Mouse (Mus musculus) gastrocnemius, postnatal 36 days (tissue): ENCODE measurements around the gene Lrmda. TPM values are rescaled to one million over a fixed set of nuclear protein-coding genes. Genes with fewer than 3 reads are reported as not detected.

ENCODE experiments used
- DNase-seq, 2 experiments: peaks; one replicate each; pipeline ENCODE4 v3.0.0; 2022
- intact Hi-C: fragments of 180-260 bp; cut with DNase I; formaldehyde crosslinking; loops from one replicate; pipeline ENCODE4 v1.15.1; 2025
- total RNA-seq, 2 experiments: library from RNA; stranded (reverse); gene quantifications; 2 replicates each; pipeline ENCODE4 v1.2.3; 2021

Lrmda gene
- total RNA-seq, 2 experiments from 2014 or later = 1.7 to 2.8 TPM

DNA sequence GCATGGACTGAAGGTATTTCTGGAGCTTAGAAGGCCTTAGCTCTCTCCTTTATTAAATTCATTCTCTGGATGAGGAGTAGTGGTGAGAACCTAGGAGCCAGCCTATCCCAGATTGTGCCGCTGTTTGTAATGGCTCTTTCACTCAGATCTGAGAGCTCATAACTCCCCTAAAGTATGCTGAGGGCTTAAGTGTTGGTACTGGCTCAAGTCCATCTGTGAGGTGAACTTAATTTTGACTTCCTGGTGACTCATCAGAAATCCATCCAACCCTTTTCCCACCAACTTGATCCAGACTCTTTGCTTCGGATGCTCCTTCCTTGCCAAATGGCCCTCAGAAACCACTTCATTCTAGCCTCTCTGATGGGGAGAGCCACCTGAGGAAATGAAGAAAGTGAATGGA lies 910.1 kb downstream of the Lrmda start:
- intact Hi-C loops = no loop called here
- no peak for DNase-seq

- DNase-seq = no peak
- intact Hi-C loops = no loop called here
Measured at GRCm38 (mm10) chr14:22930488-22931046, 911.1 kb downstream of the Lrmda start.

- DNase-seq = no peak
- intact Hi-C loops = no loop called here
Measured at GRCm38 (mm10) chr14:22931114-22931822, 911.8 kb downstream of the Lrmda start.

- intact Hi-C loops = no loop called here
- DNase-seq = no peak
Measured at GRCm38 (mm10) chr14:22936701-22937100, 917.2 kb downstream of the Lrmda start.

DNA sequence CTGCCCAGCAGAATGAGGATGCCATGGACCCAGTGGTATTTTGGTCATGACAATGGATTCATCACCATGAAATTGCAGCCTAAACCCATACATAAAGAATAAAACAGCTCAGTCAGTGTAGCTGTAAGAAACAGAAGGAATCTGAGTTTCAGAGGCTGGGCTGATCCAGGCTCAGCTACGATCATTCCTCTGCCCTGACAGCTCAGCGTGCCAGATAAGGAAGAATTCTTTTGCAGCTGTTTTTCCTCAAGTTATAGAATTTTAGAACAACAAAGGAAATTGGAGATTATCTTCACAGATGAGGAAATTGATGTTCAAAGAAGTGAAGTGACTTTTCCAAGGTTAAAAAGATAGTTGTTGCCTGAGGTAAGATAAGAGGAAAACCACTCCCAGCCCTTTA lies 921.1 kb downstream of the Lrmda start:
- DNase-seq = no peak
- intact Hi-C loops = no loop called here

- DNase-seq = no peak
- intact Hi-C loops = no loop called here
Measured at GRCm38 (mm10) chr14:22942569-22942968, 923.1 kb downstream of the Lrmda start.

- DNase-seq = no peak
- intact Hi-C loops = no loop called here
Measured at GRCm38 (mm10) chr14:22949466-22949865, 930.0 kb downstream of the Lrmda start.

- intact Hi-C loops = no loop called here
- no peak for DNase-seq
Measured at GRCm38 (mm10) chr14:22952981-22953380, 933.5 kb downstream of the Lrmda start.

- intact Hi-C loops = no loop called here
- DNase-seq = no peak
Measured at GRCm38 (mm10) chr14:22960166-22960565, 940.7 kb downstream of the Lrmda start.

GRCm38 (mm10) chr14:22964796-22965660 lies 945.5 kb downstream of the Lrmda start:
- no peak for DNase-seq
- intact Hi-C loops = no loop called here

DNA sequence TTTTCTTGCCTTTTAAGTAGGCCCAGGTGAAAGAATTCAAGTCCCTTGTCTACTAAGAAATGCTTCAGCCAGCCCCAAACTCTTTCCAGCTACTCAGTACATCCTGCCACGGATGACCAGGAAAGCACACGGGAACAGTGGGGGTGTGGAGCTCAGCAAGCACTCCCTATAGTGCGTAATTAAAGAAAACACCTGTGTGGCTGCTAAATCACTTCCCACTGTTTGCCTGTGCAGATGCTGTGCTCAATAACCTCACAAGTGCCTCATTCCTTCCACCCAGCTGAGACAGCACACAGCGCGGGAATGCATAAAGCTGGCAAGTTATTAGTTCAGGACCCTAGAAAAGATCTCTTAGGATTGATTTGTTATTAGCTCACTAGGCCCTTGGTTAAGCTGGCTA lies 949.2 kb downstream of the Lrmda start:
- intact Hi-C loops = no loop called here
- DNase-seq = no peak

- DNase-seq = peak in 1 of 2 experiments; percentile 53
- intact Hi-C loops = no loop called here
Measured at GRCm38 (mm10) chr14:22986736-22987135, 967.2 kb downstream of the Lrmda start.

- intact Hi-C loops = no loop called here
- DNase-seq = no peak
Measured at GRCm38 (mm10) chr14:22988090-22988669, 968.7 kb downstream of the Lrmda start.

DNA sequence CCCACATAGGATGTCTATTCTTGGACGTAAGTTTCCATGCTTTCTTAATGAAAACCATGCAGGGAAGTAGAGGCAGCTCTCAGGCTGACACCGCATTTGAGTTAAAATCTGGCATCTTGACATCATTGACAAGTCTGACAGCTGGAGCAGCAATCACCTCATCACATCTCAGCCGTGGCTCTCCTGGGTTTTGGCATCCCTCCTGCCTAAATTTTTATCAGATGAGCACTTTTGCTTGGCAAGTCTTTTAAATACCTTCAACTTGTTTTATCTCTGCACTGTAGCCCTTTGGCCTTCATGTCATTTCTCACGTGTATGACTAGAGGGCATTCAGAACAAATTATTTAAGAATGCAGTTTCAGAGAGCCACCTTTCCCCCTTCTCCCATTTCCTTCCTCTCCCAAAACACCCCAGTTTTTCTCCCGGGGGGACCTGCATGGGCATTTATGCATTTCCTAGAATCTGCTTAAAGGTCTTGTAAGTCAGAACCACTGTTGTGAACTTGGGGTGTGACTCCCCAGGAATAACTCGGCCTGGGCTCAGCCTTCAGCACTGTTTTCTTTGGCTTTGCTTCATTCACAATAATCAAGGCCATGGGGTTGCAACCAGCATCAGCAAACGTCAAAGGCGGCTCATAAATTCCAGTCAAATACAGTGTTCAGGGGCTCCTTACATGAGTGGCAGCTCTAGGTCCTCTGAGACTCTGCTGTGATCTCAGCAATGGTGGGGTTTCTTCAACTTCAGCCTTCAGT lies 975.8 kb downstream of the Lrmda start:
- intact Hi-C loops = no loop called here
- no peak for DNase-seq

GRCm38 (mm10) chr14:22998906-22999305 lies 979.4 kb downstream of the Lrmda start:
- no peak for DNase-seq
- intact Hi-C loops = no loop called here

DNA sequence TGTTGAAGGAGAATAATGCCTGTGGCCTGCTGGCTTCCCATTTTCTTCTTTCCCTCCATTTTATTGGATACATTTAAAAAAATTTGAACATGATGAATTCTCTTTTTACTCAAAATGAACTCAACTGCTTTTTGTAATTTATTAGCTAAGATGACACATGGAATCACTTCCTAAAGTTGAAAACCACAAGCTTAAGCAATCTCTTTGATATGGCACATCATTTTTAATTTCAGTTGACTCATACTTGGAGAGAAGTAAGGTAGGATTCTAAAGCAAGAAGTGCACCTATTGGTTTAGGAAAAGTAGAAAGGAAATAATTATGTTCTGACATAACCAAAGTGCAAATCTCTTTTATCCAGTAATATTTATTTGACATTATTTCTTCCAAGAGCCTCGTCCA lies 992.5 kb downstream of the Lrmda start:
- intact Hi-C loops = no loop called here
- no peak for DNase-seq

GRCm38 (mm10) chr14:23014747-23015286 lies 995.3 kb downstream of the Lrmda start:
- intact Hi-C loops = no loop called here
- DNase-seq = no peak

GRCm38 (mm10) chr14:23015321-23016067 lies 996.0 kb downstream of the Lrmda start:
- intact Hi-C loops = no loop called here
- no peak for DNase-seq

DNA sequence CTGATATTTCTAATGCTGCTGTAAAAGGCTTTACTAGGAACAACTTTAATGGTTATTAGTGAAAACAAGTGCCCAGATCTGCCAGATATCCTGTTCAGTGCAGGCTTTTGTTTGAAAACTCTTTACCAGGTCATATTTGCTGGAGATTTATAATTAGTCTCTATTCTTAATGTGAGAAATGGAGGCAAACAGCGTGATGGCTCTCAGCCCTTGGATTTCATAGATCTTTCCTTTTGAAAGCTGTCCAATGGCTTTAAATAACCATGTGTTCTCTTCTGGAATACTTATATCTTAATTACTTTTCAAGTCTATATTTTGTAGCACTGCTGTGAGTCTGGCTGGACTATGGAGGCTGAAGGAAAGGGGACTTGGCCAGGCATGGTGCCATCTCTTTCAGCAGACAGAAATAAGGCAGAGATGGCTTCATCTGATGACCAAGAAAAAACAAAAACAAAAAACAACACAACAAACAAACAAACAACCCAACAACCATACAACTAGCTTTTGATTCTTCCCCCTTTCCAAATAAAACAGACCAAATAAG lies 996.6 kb downstream of the Lrmda start:
- intact Hi-C loops = no loop called here
- DNase-seq = no peak
